Mouse (Mus musculus) ES-Bruce4 (cell line): ENCODE measurements around the gene Pycr2. TPM values are rescaled to one million over a fixed set of nuclear protein-coding genes. Genes with fewer than 3 reads are reported as not detected.
A peak's percentile ranks its signal among the peaks of the same experiment; 100 is the strongest.

ENCODE experiments used
- H3K27ac ChIP-seq: 2 replicates; pipeline ENCODE4 v1.5.1; 2012; ENCODE audit warnings: low read length, inconsistent platforms; ENCODE audit not compliant: insufficient read depth
- H3K27me3 ChIP-seq: 2 replicates; pipeline ENCODE4 v1.6.1; 2012; ENCODE audit warnings: mild to moderate bottlenecking, low read length, inconsistent platforms; ENCODE audit not compliant: control insufficient read depth, poor library complexity, insufficient read depth, severe bottlenecking
- H3K36me3 ChIP-seq: 2 replicates; pipeline ENCODE4 v1.6.1; 2012; ENCODE audit warnings: inconsistent platforms, mild to moderate bottlenecking, low read length, moderate library complexity; ENCODE audit not compliant: control insufficient read depth, poor library complexity, insufficient read depth, severe bottlenecking
- H3K4me1 ChIP-seq: one replicate; pipeline ENCODE4 v1.8.1; 2011; ENCODE audit warnings: low read length; ENCODE audit not compliant: control insufficient read depth, insufficient read depth
- H3K4me3 ChIP-seq: 2 replicates; pipeline ENCODE4 v1.5.1; 2011; ENCODE audit warnings: low read depth, mild to moderate bottlenecking, low read length
- H3K9ac ChIP-seq: 2 replicates; pipeline ENCODE4 v1.6.1; 2012; ENCODE audit warnings: low read depth, mild to moderate bottlenecking, inconsistent platforms; ENCODE audit not compliant: poor library complexity, severe bottlenecking
- H3K9me3 ChIP-seq: replicated peaks from 2 replicates; pipeline ENCODE4 v1.6.1; 2012; ENCODE audit warnings: mild to moderate bottlenecking, low read length, inconsistent platforms; ENCODE audit not compliant: control insufficient read depth, poor library complexity, insufficient read depth, severe bottlenecking
- CTCF ChIP-seq: IDR thresholded peaks from one replicate; pipeline ENCODE4 v1.8.1; 2011; ENCODE audit warnings: low read depth, low read length
- EP300 ChIP-seq: IDR thresholded peaks from 2 replicates; pipeline ENCODE4 v1.6.1; 2011; ENCODE audit warnings: low read depth, low read length; ENCODE audit not compliant: insufficient read depth
- POLR2A ChIP-seq: IDR thresholded peaks from one replicate; pipeline ENCODE4 v1.8.1; 2011; ENCODE audit warnings: low read length; ENCODE audit not compliant: insufficient read depth
- polyA plus RNA-seq: library from polyadenylated mRNA; stranded (reverse); fragments of >200 nt; gene quantifications from 2 replicates; pipeline ENCODE4 v1.2.4, GENCODE M21; 2011; ENCODE audit warnings: low read depth; ENCODE audit not compliant: missing spikeins, insufficient read depth, insufficient read length

Gene Pycr2
- polyA plus RNA-seq, 1 experiment: 97.4 TPM

DNA sequence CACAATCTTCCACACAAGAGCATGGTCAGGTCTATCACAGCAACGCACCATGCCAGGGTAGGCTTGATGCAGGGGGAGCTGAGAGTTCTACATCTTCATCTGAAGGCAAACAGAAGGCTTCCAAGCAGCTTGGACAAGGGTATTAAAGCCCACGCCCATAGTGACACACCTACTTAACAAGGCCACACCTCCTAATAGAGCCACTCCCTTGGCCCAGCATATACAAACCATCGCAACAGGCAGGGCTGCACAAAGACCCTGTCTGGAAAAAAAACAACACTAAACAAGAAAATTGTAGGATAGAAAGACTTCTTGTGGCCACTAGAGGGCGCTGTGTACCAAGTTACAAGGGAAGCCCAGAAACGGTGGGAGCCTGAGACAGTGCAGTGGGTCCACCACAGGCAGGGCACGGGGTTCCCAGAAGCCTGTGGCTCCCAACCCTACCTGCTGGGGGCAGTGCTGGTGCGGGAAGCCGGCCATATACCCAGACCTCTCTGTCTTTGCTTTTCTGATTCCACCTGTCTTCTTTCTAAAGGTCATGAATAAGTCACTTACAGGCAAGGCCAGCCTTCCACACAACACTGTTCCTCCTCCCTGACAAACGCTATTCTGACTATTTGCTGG is 30.1 kb upstream of the Pycr2 start:
- H3K27me3 ChIP-seq: no peaks in the 10 kb centered on the region
- no peak for TF ChIP-seq POLR2A
- TF ChIP-seq CTCF: peak; percentile 91
- TF ChIP-seq EP300: peak; percentile 66
- no peaks in the 10 kb centered on the region for H3K36me3 ChIP-seq
- no peak overlapping the region for H3K4me3 ChIP-seq
- no peak overlapping the region for H3K27ac ChIP-seq
- no peaks in the 10 kb centered on the region for H3K9me3 ChIP-seq
- H3K9ac ChIP-seq: no peak overlapping the region
- H3K4me1 ChIP-seq: peaks cover 3% of the 10 kb centered on the region

DNA sequence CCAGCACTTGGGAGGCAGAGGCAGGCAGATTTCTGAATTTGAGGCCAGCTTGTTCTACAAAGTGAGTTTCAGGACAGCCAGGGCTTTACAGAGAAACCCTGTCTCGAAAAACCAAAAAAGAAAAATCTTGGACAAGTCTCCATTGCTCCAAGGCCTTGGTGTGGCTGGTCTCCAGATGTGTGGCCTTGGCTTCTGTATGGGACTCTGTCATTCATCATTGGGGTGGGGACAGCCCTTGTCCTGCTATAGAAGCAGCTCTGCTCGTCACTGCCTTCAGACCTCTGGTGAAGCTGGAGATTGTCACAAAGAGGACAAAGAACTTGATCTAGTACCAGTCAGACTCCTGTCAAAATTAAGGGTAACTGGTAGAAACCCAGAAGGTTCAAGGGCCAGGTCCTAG is 29.5 kb upstream of the Pycr2 start:
- TF ChIP-seq CTCF: no peak
- TF ChIP-seq EP300: no peak
- TF ChIP-seq POLR2A: no peak
- H3K36me3 ChIP-seq: no peaks in the 10 kb centered on the region
- no peak overlapping the region for H3K4me3 ChIP-seq
- H3K9ac ChIP-seq: no peak overlapping the region
- no peaks in the 10 kb centered on the region for H3K27me3 ChIP-seq
- no peaks in the 10 kb centered on the region for H3K9me3 ChIP-seq
- no peak overlapping the region for H3K27ac ChIP-seq
- H3K4me1 ChIP-seq: peaks cover 3% of the 10 kb centered on the region

- Histone ChIP-seq H3K9me3 (no peaks in the 10 kb centered on the region), H3K27me3 (no peaks in the 10 kb centered on the region), H3K4me1 (peaks cover 3% of the 10 kb centered on the region), H3K4me3 (no peak overlapping the region), H3K9ac (no peak overlapping the region), H3K36me3 (no peaks in the 10 kb centered on the region), H3K27ac (no peak overlapping the region)
- TF ChIP-seq POLR2A: no peak
- TF ChIP-seq EP300: no peak
- TF ChIP-seq CTCF: no peak
These were observed 29.0 kb upstream of the Pycr2 start for GRCm38 (mm10) chr1:180875126-180875525.

- Histone ChIP-seq H3K27ac (no peak overlapping the region), H3K36me3 (no peaks in the 10 kb centered on the region), H3K9me3 (no peaks in the 10 kb centered on the region), H3K9ac (no peak overlapping the region), H3K4me1 (peaks cover 2% of the 10 kb centered on the region), H3K4me3 (no peak overlapping the region), H3K27me3 (no peaks in the 10 kb centered on the region)
- TF ChIP-seq CTCF: peak; percentile 53
- TF ChIP-seq EP300: no peak
- no peak for TF ChIP-seq POLR2A
These were observed 26.6 kb upstream of the Pycr2 start for GRCm38 (mm10) chr1:180877466-180877865.

GRCm38 (mm10) chr1:180881768-180882167 is 22.3 kb upstream of the Pycr2 start:
- Histone ChIP-seq H3K36me3 (no peaks in the 10 kb centered on the region), H3K4me3 (no peak overlapping the region), H3K9ac (no peak overlapping the region), H3K27me3 (no peaks in the 10 kb centered on the region), H3K27ac (no peak overlapping the region), H3K4me1 (peaks cover 2% of the 10 kb centered on the region), H3K9me3 (no peaks in the 10 kb centered on the region)
- no peak for TF ChIP-seq EP300
- no peak for TF ChIP-seq POLR2A
- TF ChIP-seq CTCF: no peak

GRCm38 (mm10) chr1:180883731-180884130 is 20.4 kb upstream of the Pycr2 start:
- Histone ChIP-seq H3K4me3 (no peak overlapping the region), H3K9me3 (no peaks in the 10 kb centered on the region), H3K4me1 (peaks cover 4% of the 10 kb centered on the region), H3K27me3 (no peaks in the 10 kb centered on the region), H3K9ac (peak overlapping the region; percentile 57; the same call in 1 of the 2 replicates), H3K36me3 (no peaks in the 10 kb centered on the region), H3K27ac (no peak overlapping the region; the same call in 1 of the 2 replicates)
- TF ChIP-seq POLR2A (no peak), EP300 (no peak), CTCF (no peak)
